Mouse (Mus musculus) ovary, adult 18-20 months (tissue): ENCODE results near the gene Csf1.

ENCODE experiments used
- DNase-seq: peaks from one replicate; pipeline ENCODE4 v3.0.0; 2022; ENCODE audit warnings: low spot score, mixed read lengths

Csf1 gene

DNA sequence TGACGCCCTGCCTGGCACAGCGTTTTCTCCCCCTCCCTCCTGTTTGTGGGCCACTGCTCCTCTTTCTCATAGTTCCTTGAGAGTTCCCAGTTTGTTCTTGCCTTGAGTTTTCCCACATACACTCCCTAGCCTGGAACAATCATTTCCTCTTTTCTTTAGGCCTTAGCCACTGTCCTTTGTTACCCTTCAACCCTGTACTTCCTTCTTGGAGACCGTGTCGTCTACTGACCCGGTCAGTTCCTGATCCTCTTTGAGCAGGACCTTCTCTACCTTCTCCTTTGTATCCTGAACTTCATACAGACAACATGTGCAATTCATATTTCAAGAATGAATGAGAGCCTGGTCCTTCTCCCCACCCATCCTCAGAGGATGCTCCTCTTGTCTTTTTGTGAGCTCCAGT is 21.0 kb upstream of the Csf1 start:
- DNase-seq: no peak

DNA sequence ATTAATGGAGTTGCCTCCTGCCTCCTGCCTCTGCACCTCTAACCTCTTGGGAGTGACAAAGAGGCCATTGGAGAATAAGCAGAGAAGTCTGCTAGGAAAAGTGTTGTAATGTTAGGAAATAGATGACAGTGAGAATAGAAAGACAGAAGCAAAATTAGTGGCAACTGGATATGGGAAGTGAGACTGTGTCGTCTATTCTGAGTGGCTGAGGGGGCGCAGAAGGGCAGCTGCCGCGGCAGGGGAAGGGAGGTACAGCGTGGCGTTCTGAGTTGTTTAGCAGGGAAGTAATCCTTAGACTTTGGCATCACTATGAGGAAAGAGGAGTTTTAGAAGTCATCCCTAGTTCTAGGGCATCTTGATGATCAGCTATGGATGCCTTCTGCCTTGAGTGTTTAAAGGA is 17.7 kb upstream of the Csf1 start:
- no peak for DNase-seq

DNA sequence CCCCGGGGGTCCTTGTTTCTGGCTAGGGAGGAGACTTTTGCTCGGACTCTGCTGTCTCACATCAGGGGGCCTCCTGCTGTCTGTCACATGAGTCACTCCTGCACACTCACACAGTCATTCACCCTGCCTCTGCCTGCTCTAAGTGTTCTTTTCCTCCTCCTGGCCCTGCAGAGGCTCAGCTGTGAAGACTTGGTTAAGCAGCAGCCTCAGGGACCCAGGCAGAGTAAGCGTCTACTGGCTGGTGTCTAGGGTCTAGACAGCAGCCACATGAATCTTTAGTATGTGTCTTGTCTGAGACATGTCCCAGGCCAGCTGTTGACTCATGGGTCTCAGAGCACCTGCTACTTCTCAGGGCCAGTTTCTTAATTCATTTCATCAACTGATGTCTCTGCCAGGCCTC is 16.0 kb upstream of the Csf1 start:
- DNase-seq: no peak

DNA sequence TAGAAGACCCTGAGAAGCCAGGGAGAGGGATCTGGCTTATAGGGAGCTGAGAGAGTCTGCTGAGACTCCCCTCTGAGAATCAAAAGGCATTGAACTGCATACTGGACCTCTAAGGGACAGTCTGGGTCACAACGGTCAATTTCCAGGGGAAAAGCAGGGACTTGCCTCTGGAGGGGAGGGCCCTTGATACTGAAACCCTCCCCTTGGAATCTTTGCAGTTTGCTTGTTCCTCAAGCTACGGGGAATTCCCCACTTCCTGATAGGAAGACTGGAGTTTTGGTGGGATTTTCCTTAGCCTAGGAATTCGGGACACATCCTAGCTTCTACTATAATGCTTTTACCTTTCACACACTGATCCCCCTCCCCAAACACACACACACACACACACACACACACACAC is 15.5 kb upstream of the Csf1 start:
- no peak for DNase-seq

DNA sequence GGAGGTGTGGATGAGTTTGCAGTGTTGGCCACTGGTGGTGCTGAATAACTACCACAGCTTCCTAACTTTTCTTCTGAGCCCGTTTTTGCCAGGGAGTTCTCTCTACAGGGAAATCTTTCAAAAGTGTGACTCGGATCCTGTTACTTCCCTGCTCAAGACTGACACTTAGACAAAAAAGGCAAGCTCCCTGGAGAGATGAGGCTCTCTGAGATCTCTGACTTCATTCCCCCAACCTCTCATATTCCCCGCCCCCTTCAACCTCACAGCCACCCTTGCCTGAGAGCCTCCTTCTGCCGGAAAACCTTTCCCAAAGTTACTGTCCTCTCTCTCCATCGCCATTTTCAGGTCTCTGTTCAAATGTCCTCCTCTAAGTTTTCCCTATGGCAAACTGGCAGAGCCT is 14.8 kb upstream of the Csf1 start:
- DNase-seq: no peak

GRCm38 (mm10) chr3:107772860-107773259 is 12.6 kb upstream of the Csf1 start:
- DNase-seq: no peak

GRCm38 (mm10) chr3:107769692-107770091 is 9.4 kb upstream of the Csf1 start:
- DNase-seq: no peak

GRCm38 (mm10) chr3:107768104-107768989 is 8.1 kb upstream of the Csf1 start:
- DNase-seq: no peak

DNA sequence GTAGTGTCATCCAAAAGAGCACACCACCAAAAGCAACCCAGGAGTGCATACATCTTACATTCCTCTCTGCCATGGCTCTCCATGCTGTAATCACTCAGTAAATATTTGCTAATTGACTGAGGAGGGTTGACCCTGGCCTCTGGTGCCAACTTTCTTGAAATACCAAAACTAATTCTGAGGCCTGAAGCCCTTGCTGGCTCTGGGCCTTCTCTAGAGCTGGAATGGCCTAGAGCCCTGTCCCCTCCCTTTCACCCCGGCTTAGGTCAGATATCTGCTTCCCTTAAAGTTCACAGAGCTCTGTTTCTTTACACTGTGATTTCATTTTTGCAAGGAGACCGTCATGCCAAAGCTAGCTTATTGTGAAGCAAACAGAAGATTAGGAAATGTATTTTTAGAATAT is 6.5 kb upstream of the Csf1 start:
- no peak for DNase-seq

DNA sequence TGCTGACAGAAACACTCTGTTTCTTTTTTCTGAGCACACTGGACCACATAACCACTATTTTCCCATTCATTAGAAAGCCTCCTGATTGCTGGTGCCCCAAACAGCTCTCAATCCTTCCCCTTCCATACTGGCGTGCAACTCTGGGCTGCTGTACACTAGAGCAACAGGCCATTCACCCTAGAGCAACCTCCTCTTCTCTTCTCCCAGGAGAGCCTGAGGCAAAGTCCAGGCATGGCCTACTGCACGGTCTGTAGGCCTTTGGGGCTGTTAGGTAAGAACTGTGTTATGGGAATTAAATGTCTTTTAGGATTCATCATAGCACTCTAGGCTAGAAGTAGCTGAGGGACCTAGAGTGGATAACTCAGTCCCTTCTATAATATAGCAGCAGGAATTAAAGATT is 5.7 kb upstream of the Csf1 start:
- DNase-seq: no peak

DNA sequence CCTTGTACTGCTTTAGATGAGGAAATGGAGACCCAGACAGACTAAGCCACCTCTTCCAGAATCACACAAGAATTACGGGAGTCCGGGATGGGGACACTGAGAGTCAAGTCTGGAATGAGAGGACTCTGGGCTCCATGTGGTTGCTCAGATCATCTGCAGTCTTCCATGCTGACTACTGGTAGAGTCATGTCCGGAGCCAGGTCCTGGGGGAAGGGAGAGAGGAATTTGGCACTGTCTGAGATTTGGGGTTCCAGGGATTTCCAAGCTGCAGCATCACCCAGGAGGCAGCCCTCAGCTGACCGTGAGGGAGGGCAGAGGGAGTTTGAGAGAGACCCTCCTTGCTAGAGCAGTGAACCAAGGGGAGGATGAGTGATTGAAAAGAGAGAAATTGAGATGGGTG is 3.3 kb upstream of the Csf1 start:
- no peak for DNase-seq

GRCm38 (mm10) chr3:107761446-107761845 is 1.2 kb upstream of the Csf1 start:
- DNase-seq: no peak

- DNase-seq: no peak
Measured at GRCm38 (mm10) chr3:107760771-107761170, 502 bp upstream of the Csf1 start.

- DNase-seq: no peak
Measured at GRCm38 (mm10) chr3:107758638-107759037, 1.6 kb downstream of the Csf1 start.

DNA sequence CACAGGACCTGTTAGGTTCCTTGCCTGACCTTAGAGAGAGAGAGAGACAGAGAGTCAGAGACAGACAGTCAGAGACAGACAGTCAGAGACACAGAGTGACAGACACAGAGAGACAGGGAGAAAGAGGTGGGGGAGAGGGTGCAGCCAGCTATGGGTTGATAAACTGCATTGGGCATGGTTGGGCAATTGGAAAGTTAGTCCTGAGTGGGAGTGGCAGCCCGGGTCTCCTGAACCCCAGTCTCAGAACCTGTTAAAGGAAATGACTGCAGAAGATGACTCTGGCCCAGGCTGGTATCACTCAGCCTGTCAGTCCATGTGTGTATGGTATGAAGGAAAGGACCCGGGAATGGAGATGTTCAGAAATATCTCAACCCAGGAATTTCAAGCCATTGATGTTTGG is 2.1 kb downstream of the Csf1 start:
- no peak for DNase-seq

GRCm38 (mm10) chr3:107757365-107758129 is 2.7 kb downstream of the Csf1 start:
- no peak for DNase-seq

GRCm38 (mm10) chr3:107756481-107756866 is 3.8 kb downstream of the Csf1 start:
- no peak for DNase-seq

DNA sequence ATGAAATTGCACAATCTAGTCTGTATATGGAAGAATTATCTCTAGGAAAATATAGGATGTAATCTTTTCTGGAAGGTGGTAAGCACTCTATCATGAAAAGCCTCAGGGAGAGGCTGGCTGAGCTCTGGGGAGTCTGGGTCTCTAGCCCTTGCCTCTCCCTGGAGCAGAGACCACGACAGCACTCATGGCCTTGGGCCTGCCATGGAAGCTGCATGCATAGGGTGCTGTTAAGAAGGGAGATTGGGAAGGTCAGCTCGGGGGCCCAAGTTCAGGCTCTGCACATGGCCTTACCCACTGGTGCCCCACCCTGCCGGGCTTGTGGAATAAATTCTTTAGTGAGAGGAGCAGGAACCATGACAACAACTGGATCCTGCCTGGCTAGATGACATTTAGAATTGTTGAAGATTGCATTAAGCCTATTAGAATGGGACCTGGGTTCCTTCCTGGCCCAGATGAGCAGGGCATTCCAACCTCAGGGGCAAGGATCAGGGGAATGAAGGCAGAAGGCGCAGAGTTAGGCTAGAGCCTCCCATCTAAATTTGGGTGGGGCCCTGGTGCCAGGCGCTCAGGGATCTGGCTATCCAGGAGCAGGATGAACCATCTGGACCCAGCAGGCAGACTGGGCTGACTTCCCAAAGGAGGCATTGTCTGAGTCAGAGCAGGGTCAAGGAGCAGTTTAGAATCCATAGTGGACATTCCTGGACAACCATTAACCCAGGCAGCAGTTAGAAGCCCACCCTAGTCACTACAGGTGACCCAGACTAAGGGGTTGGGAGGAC is 4.4 kb downstream of the Csf1 start:
- no peak for DNase-seq

DNA sequence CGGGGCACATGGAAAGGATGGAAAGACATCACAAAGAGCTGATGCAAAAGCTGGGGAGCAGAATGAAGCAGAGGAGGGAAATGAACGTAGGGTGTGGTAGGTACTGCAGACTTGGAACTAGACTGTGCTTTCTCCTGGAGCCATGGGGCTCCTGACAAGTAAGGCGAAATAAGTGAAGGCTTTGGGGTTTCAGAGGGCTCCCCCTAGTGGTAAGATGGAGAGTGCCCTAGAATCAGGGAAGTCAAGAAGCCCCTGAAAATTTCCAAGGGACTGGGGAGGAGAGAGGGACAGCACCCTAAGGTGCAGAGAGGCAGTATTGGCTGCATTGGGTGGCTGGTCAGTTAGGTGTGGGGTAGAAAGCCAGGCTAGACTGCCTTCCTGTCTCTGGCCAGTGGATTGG is 5.6 kb downstream of the Csf1 start:
- DNase-seq: no peak

GRCm38 (mm10) chr3:107751607-107752006 is 8.7 kb downstream of the Csf1 start:
- no peak for DNase-seq

- DNase-seq: peak; percentile 52
Measured at GRCm38 (mm10) chr3:107750775-107751540, 9.3 kb downstream of the Csf1 start.

GRCm38 (mm10) chr3:107749446-107749845 is 10.8 kb downstream of the Csf1 start:
- DNase-seq: no peak
